Mouse (Mus musculus) lung, postnatal 36 days (tissue): Measurements from ENCODE around the gene Mlxipl.

ENCODE experiments used
- DNase-seq: peaks from one replicate; pipeline ENCODE4 v3.0.0; 2022; ENCODE audit warnings: mixed read lengths

The Mlxipl gene

DNA sequence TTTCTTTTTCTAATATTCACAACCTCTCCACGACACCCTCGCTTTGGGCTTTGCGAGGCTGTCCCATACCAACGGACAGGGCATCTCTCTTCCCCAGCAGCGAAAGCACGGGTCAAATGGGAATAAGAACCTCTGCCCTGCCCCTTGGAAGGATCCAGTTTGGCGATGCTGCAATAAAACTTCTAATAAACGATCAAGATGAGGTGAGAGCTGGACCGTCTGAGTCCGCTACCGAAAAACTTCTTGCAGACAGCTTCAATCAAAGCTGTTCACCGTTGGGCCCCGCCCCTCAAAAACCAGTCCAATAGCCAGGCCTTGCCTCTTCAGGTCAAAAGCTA, 59.0 kb downstream of the Mlxipl start:
- DNase-seq, result no peak

DNA sequence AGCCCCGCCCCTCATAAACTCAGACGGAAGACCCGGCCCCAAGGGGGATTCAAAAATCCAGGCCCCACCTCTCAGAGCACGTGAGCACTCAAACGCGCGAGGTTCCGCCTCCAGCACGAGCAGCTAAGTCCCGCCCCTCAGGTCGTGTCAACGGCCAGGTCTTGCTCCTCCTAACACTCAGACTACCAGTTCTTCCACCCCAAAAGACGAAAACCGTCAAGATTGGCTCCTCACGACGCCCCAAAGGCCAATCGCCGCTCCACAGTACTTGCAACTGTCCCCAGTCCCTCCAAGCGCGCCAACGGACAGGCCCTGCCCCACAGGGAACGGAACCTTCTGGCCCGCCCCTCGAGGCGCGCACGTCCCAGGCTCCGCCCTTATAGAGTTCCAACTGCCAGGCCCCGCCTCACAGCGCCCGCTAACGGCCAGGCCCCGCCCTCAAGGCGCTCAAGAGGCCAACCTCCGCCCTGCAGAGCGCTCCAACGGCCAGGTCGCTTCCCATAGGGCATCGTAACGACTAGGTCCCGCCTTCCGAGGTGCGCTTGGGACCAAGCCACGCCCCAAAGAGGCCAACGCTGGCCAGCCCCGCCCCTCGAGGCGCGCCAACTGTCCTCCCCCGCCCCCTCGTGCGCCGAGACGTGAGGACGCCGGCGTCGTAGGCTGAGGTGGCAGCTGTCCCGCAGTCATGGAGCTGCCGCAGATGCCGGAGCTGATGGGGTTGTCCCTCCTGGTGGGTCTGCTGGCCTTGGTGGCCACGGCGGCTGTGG, 59.5 kb downstream of the Mlxipl start, which contains the start of gene Tbl2:
Gene Tbl2, plus strand, starts transcription at position 605 of the 767 bp plus-strand sequence.
- DNase-seq, result peak; percentile 99

DNA sequence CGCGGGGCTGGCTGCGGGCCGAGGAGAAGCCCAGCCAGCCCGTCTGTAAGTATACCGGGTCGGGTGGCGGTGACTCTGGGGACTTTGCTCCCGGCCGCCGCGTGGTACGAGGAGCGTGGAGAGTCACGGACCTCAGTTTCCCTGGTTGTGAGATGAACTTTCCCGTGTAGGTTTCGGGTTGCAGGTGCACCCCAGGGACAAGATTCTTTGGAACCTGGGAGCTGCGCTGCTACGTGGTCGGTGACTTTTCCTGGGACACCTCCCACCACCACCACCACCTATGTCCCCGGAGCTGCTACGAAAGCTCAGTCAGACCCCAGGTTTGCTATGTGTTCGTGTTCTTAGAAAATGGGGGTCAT, 60.1 kb downstream of the Mlxipl start:
- DNase-seq, result no peak

DNA sequence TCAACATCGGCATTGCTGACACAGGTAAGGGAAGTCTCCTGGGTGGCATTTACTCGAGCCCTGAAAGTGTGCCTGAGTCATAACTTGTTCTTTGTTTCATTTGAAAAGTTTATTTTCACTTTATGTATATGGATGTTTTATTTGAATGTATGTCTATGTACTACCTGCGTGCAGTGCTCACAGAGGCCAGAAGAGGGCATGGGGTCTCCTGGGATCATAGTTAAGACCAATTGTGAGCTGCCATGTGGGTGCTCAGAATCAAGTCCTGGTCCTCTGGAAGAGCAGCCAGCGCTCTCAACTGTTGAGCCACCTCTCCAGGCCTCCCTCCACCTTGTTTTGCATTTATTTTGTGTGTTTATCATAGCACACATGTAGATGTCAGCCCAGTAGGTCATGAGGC, 66.8 kb downstream of the Mlxipl start:
- no peak for DNase-seq

DNA sequence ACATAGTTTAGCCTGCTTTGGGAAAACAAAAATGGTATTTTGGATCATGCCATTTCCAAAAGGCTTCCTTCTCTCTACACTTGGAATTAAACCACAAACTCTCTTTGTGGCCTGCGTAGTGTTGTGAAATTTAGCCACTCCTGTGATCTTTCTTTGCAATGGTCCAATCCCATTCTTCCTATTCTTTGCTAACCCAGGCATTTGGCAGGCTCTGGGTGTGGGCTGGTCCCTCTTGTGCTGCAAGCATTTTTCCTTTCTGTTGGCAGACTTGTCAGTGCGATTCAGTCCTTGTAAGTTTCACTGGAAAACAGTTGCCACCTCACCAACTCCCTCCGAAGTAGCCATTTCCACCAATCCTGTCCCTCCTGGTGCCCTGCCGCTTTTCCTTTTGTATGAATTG, 71.5 kb downstream of the Mlxipl start:
- DNase-seq, result peak; percentile 90

DNA sequence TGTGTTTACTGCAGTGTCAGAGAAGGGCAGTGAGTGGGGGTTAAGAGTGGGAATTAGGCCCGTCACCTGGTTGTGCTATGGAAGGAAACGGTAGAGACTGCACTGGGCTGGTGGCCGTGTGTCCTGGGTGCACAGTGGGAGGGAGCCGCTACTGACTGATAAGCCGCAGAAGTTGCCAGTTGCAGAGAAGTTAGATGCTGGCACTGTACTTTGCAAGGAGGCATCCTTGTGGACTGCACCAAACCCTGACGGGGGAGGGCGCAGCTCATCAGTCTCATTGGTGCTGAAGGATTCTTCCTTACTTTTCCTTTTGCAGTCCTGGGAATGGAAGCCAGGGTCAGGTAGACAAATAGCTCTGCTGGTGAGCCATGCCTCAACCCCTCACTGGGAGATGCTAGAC, 72.0 kb downstream of the Mlxipl start:
- no peak for DNase-seq

DNA sequence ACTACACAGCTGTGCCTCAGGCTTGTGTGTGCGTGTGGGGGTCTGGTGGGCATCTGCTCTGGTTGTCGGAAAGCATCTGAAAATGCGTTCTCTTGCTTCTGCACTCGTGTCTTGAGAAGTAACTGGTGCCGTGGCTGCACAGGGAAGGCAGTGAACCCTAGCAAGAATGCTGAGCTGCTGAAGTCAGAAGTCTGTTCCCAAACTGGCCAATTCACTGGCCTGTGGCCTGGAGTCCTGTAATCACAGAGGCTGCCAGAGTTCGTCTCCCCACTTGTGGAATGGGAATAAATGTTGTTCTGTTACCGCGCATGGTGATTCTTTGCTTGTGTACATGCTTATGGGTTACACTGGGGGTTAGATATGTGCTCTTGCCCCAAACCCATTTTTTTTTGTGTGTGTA, 72.7 kb downstream of the Mlxipl start:
- no peak for DNase-seq

DNA sequence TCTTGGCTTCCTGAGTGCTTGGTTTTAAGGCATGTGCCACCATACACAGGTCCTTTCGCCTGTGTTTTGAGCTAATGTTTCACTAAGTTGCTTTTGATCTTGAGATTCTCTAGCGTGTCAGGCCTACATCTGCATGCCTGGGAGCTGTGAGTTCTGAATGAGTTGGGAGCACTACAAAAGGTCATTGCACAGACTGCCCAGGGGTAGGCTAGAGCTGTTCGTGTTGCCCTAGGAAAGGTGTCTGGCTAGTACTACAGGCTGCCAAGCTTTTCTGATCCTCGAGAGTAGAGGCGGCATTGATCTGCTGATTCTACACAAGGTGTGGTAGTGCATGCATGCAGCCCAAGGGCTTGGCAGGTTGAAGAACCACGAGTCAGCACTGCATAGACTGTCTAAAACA, 73.1 kb downstream of the Mlxipl start:
- no peak for DNase-seq

DNA sequence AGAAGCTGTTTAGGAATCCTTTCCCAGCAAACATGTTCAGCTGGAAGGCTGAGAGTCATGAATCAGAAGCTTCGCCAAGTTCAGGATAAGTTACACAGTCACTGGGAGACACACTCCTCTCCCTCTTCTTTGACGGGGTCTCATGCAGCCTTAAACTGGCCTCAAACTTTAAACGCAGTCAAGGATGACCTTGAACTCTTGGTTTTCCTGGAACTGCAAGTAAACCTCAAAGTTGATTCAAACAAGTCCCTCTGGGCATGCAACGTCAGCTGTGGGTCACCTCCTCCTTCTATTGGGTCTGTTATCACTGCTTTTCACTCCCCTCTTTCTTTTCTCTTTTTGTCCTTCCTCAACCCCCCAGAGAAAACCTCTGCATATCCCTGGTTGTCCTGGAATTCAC, 77.2 kb downstream of the Mlxipl start:
- DNase-seq, result no peak

DNA sequence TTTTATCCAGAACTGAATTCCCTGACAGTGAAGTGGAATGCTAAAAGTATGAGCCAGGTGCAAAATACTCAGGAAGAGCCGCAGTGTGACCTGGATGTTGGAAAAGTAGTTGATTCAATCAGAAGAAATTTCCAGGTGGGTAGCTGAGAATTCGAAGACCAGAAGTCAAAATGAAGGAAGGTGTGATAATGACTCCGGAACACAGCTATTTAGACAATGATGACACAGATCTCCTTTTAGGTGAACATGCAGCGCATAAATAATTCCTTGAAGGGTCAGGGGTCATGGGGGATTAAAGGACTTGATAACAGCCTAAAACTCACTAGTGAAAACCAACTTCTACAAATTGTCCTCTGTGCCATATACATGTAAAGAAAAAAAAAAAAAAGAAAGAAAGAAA, 77.8 kb downstream of the Mlxipl start:
- DNase-seq, result no peak

DNA sequence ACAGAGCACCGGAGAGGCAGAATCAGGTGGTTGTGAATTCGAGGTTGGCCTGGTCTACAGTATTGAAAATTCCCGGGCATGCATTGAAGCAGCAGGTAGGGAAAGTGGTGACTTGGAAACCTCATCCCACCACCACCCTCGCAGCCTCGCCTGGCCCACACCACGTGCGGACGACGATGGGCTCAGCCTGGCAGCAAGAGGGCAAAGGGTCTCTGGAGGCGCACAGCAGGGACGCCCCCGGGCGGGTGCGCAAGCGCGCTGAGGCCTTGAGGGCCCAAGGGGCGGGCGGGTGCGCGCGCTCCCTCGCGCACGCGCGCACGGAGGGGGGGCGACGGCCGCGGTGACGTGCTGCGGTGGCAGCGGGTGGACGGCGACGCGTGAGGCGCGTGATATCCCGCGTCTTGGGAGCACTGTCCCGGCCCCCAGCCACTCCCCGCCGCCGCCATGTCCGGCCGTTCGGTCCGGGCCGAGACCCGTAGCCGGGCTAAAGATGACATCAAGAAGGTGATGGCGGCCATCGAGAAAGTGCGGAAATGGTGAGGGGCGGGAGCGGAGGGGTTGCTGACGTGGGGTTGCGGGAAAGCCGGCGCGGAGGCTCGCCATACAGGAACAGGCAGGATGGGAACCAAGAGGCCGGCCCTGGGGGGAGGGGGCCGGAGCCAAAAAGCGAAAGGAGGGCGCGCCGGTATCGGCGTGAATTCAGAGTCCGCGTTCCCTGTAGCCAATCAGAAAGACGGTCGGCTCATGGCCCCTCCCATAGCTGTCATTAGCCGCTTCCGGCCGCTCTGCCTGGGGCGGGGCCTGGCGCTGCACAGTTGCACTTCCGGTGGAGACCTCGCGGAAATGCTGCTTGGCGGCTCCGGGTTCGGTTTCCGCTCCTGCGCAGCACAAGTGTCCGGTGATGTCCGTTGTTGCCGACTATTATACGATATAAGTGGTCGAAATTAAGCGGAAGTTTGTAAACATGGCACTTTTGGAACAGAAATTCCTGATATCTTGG, 78.7 kb downstream of the Mlxipl start, which contains the start of gene Bcl7b:
Gene Bcl7b, plus strand, starts transcription at position 221 of the 1,000 bp plus-strand sequence.
- DNase-seq, result peak; percentile 98

DNA sequence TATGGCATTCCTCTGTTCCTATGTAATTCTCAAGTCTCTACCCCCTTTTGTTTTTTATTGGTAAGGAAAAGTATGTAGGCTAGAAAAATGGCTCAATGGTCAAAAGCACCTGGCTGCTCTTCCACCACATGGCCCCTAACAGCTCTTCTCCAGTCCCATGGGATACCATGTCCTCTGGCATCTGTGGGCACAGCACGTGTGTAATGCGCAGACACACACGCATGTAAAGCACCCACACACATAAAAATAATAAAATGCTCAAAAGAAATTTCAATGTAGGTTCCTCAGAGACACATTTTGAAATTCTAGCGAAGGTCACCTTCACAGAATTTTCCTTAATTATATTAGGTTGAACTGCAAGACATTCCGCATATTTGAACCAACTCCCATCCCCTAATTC, 79.8 kb downstream of the Mlxipl start:
- no peak for DNase-seq

DNA sequence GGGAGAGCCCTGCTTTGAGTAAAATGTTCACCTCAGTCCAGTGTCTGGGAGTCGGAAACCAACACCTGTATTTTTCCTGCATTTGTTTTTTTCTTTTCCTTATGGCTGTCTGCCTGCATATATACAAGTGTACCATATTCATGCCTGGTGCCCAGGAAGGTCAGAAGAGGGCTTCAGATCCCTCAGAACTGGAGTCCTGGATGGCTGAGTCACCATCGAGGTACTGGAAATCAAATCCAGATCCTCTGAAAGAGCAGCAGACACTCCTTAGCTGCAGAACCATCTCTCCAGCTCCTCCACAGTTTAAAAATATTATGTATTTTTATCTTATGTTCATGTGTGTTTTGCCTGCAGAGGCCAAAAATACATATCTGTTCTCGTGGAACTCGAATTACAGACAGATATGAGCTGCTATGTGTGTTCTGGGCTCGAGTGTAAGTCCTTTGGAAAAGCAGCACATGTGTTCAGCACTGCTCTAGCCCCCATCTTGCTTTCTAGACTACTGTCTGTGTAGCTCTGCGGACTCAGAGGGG, 82.1 kb downstream of the Mlxipl start:
- DNase-seq, result no peak

DNA sequence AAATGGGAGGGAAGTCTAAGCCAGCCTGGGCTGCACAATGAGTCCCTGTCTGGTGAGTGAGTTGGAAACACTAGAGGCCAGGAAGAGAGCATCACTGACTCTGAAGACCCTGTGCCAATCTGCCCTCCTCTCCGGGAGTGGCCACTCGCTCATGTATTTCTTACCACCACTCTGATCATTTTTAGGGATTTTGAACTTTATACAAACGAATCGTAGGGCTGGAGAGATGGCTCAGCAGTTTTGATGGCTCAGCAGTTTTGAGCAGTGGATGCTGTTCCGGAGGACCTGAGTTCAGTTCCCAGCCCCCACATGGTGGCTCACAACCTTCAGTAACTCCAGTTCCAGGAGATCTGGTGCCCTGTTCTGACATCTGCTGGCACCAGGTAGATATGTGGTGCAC, 83.3 kb downstream of the Mlxipl start:
- DNase-seq, result no peak

DNA sequence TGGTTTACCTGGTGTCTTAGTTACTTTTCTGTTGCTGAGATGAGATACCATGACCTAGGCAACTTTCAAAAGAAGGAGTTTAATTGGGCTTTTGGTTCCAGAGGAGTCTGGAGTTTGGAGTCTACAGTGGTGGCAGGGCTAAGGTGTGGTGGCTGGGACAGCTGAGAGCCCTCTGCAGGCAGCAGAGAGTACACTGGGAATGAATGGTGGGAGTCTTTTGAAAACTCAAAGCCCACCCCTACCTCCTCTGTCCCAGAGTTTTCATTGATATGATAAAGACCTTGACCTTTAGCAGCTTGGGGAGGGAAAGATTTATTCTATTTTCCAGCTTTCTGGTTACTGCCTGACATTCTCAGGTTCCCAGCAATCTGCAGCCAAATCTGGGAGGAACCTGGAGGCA, 85.4 kb downstream of the Mlxipl start:
- DNase-seq, result no peak

DNA sequence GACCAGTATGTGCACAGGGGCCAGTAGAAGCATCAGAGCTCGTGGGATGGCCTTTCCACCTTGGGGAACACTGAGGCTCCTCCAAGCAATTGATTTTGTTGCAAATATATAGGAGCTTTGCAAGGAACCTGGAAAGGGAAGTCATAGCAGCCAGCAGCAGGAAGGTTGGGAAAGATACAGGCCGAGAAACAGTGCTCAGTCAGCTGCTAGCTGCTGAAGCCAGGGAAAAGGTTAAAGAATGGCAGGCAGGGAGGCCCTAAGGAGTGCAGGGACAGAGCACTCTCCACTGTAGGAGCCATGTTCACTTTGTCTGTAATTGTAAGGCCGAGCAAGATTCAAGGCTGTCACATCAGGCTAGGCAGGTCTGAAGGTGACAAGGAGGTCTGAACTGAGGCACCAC, 88.8 kb downstream of the Mlxipl start:
- DNase-seq, result no peak

DNA sequence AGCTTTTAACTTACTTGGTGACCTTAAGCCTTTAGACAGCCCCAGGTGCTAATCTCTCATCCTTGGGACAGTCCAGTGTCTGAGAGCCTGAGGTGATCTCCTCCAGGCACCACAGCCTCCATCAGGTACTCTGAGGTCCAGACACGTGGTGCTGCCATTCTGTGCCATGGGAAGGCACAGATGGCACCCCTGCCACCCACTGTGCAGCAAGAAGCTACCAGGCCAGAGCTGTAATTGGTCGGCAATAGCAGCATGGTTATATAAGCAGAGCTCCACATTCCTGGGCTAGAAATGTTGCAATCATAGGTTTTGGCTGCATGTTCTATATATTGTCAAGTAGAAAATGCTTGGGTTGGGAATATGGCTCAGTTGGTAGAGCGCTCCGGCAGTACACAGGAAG, 89.3 kb downstream of the Mlxipl start:
- no peak for DNase-seq

DNA sequence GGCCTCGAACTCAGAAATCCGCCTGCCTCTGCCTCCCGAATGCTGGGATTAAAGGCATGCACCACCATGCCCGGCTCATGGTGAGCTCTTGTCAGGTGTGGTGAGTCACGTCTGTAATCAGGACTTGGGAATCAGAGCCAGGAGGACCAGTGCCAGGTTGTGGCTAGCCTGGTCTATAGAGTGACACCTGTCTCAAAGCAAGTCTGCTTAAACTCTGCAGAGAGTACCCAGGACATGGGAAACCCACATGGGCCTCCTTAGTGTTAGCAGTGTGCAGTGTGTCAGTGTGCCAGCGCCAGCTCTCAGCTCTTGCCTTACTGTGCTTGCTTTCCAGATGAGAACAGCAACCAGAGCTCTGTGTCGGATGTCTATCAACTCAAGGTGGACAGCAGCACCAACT, 89.9 kb downstream of the Mlxipl start:
- no peak for DNase-seq

DNA sequence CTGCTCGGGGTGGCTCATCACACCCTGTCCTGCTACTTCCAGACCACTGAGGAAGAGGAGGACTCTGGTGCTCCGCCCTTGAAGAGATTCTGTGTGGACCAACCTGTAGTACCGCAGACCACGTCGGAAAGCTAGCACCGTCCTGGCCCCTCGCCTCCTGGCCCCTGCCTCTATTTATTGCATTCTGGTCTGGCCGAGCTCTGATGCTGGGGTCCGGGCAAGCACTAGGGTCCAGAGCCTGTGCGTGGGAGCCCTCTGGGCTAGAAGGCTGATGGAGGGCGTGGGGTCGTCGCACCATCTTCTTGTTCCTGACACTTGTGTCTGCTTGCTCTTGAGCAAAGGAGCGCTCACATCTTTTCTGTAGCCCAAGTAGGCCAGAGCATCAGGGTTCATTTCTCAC, 91.1 kb downstream of the Mlxipl start:
- DNase-seq, result no peak

DNA sequence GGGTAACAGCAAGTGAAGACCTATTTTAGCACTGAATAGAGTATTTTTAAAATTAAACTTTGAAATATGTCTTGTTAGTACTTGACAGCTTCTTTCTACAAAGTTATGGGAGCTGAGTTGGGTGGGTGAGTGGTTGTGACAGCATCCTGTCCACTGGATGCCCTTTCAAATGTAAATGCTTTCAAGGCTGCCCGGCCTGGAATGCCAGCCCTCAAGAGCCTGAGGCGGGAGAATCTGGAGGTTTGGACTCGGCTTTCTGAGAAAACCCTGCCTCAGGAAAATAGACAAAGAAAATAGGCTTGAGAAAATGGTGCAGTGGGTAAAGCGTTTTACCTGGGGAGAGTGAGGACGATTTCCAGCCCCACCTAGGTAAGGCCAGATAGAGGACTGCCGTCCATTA, 92.1 kb downstream of the Mlxipl start:
- DNase-seq, result no peak

DNA sequence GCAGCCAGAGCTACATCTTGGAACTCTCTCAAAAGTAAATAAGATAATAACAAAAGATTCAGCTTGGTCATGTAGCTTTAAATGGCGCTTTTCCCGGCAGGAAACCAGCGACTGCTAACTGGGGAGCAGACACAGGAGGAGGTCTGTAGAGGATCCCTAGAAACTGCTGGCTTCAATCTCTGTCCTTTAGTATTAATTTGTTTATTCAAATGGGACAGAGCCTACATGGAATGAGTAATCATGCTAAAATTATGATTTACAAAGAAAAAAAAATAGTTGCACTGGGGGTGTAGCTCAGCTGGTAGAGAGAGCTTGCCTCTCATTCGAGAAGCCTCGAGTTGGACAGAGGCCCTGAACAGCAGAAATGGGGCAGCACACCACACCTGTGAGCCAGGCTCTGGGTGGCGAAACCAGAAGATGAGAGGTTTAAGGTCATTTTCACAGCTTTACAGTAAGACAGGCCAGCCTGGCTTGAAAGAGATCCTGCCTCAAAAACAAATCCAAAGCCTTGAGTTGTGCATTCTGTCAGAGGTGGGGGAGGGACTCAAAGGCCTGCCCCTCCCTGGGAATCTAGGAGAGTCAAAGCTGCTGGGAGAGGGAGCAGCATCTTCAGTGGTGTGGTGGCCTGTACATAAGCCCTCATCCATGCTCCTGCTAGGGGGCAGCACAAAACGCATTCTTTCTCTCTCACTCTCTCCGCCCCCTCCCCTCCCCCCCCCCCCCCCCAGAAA, 93.6 kb downstream of the Mlxipl start:
- peak; percentile 46 for DNase-seq

DNA sequence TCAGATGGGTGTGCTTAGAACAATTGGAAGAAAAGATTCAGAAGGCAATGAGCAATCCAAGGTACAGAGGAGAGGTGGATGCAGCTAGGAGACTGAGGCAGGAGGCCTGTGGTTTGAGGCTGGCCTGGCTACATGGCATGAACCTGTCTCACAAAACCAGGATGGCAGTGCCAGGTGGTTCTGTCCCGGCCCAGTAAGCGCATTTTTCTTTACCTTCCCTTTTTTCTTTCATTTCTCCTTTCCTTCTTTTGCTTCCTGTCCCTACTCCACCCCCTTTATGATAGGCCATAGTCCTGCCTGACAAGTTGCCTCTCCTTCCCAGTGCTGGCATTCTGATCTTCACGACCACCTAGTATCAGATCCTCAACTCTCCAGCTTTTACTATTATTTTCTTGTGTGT, 95.3 kb downstream of the Mlxipl start:
- no peak for DNase-seq

DNA sequence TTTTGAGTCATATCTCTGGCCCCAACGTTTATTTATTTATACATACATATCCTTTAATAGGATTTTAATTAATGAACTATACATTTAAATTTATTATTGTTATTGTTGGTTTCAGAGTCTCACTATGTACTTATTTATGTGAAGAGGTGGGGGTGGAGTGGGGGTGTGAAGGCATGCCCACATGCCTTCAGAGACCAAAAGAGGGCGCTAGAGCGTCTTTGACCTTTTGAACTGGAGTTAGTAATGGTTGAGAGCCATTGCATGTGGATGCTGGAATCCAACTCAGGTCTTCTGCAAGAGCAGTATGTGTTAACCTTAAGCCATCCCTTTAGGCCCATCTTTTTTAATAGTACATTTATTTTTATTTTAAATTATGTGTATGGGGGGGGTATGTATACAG, 95.9 kb downstream of the Mlxipl start:
- DNase-seq, result peak; percentile 59
